Mouse (Mus musculus) G1E (cell line): ENCODE measurements around the gene Cdan1. TPM values are rescaled to one million over a fixed set of nuclear protein-coding genes. Genes with fewer than 3 reads are reported as not detected.

Experiments used
- ATAC-seq: 2 replicates; pipeline ENCODE4 v1.8.0; 2016; ENCODE audit warnings: mild to moderate bottlenecking; ENCODE audit not compliant: insufficient number of reproducible peaks, poor library complexity, low FRiP score, severe bottlenecking; ENCODE audit errors: extremely low read depth
- DNase-seq: peaks from one replicate; pipeline ENCODE4 v3.0.0; 2012; ENCODE audit warnings: low spot score
- H3K27me3 ChIP-seq: 2 replicates; pipeline ENCODE4 v1.6.1; 2012; ENCODE audit warnings: mild to moderate bottlenecking, low read length, inconsistent platforms; ENCODE audit not compliant: insufficient read depth
- H3K36me3 ChIP-seq: replicated peaks from 2 replicates; pipeline ENCODE3; 2012; ENCODE audit warnings: mild to moderate bottlenecking, inconsistent platforms
- H3K4me1 ChIP-seq: 2 replicates; pipeline ENCODE4 v1.6.1; 2012; ENCODE audit warnings: low read depth, low read length, inconsistent platforms, mixed read lengths; ENCODE audit not compliant: insufficient read depth
- H3K4me3 ChIP-seq: 2 replicates; pipeline ENCODE4 v1.5.1; 2012; ENCODE audit warnings: low read depth, mild to moderate bottlenecking, inconsistent platforms, low read length, moderate library complexity, mixed read lengths
- H3K9me3 ChIP-seq: replicated peaks from 2 replicates; pipeline ENCODE4 v1.6.1; 2012; ENCODE audit warnings: inconsistent platforms
- CTCF ChIP-seq: IDR thresholded peaks from 2 replicates; pipeline ENCODE4 v1.5.1; 2012; ENCODE audit warnings: low read depth, low read length, inconsistent platforms, mixed read lengths
- GATA1 ChIP-seq: IDR thresholded peaks from 2 replicates; pipeline ENCODE4 v1.6.1; 2012; ENCODE audit warnings: borderline replicate concordance, low read length, inconsistent platforms, mixed read lengths
- GATA2 ChIP-seq: IDR thresholded peaks from 2 replicates; pipeline ENCODE4 v1.6.1; 2012; ENCODE audit warnings: low read depth, low read length, inconsistent platforms, borderline replicate concordance
- POLR2AphosphoS5 ChIP-seq: IDR thresholded peaks from 2 replicates; pipeline ENCODE4 v1.6.1; 2012; ENCODE audit warnings: low read depth, low read length, inconsistent platforms; ENCODE audit not compliant: insufficient replicate concordance
- TAL1 ChIP-seq: conservative IDR thresholded peaks from 2 replicates; pipeline ENCODE4 v1.6.1; 2012; ENCODE audit warnings: low read depth, low read length, inconsistent platforms, mixed read lengths
- polyA plus RNA-seq: library from polyadenylated mRNA; stranded (reverse); fragments of >175 nt; gene quantifications from 2 replicates; pipeline ENCODE4 v1.2.3, GENCODE M21; 2012
- total RNA-seq, 2 experiments: library from RNA; stranded (forward) in 1 of 2; stranded (reverse) in 1 of 2; fragments of 200-1000 nt in 1 of 2; fragments of >200 nt in 1 of 2; fragmentation: Nextera tagmentation in 1 of 2; gene quantifications; 2 replicates each; pipeline ENCODE4 v1.2.3; 2014 to 2017

Gene Cdan1
- total and polyA plus RNA-seq, 3 experiments = 19.9 to 63.1 (median 33.2) TPM

GRCm38 (mm10) chr2:120761922-120762321 lies 88.0 kb downstream of the Cdan1 start:
- H3K36me3 ChIP-seq = peaks cover 7% of the 10 kb centered on the region
- H3K27me3 ChIP-seq = no peaks in the 10 kb centered on the region
- TF ChIP-seq CTCF = no peak
- no peak for TF ChIP-seq GATA1
- TF ChIP-seq TAL1 = no peak
- no peak for TF ChIP-seq POLR2AphosphoS5
- TF ChIP-seq GATA2 = no peak
- no peak overlapping the region for H3K4me3 ChIP-seq
- ATAC-seq (no peak), DNase-seq (no peak)
- no peaks in the 10 kb centered on the region for H3K9me3 ChIP-seq
- no peaks in the 10 kb centered on the region for H3K4me1 ChIP-seq

- peaks cover 49% of the 10 kb centered on the region for H3K36me3 ChIP-seq
Measured at GRCm38 (mm10) chr2:120748041-120748440, 101.9 kb downstream of the Cdan1 start.

GRCm38 (mm10) chr2:120745496-120745895 lies 104.4 kb downstream of the Cdan1 start:
- DNase-seq (no peak), ATAC-seq (no peak)
- H3K4me1 ChIP-seq = no peaks in the 10 kb centered on the region
- no peaks in the 10 kb centered on the region for H3K9me3 ChIP-seq
- peaks cover 58% of the 10 kb centered on the region for H3K36me3 ChIP-seq
- H3K27me3 ChIP-seq = no peaks in the 10 kb centered on the region
- TF ChIP-seq GATA1 (no peak), GATA2 (no peak), POLR2AphosphoS5 (no peak), TAL1 (no peak), CTCF (no peak)
- H3K4me3 ChIP-seq = no peak overlapping the region

More at GRCm38 (mm10) chr2:120748041-120748440, 101.9 kb downstream of the Cdan1 start:
- DNase-seq (no peak), ATAC-seq (no peak)
- no peak for TF ChIP-seq POLR2AphosphoS5
- no peak for TF ChIP-seq CTCF
- no peak for TF ChIP-seq GATA1
- no peak for TF ChIP-seq GATA2
- TF ChIP-seq TAL1 = no peak
- H3K9me3 ChIP-seq = no peaks in the 10 kb centered on the region
- H3K4me1 ChIP-seq = no peaks in the 10 kb centered on the region
- H3K27me3 ChIP-seq = no peaks in the 10 kb centered on the region
- H3K4me3 ChIP-seq = no peak overlapping the region

- no peak for TF ChIP-seq POLR2AphosphoS5
- no peak for TF ChIP-seq TAL1
- no peak for TF ChIP-seq CTCF
- TF ChIP-seq GATA2 = no peak
- TF ChIP-seq GATA1 = no peak
- DNase-seq (no peak), ATAC-seq (peak; percentile 31; the same call in 1 of the 2 replicates)
Measured at GRCm38 (mm10) chr2:120731877-120732530, 117.9 kb downstream of the Cdan1 start.

GRCm38 (mm10) chr2:120731167-120731862 lies 118.6 kb downstream of the Cdan1 start:
- Histone ChIP-seq H3K4me3 (peak overlapping the region; percentile 100), H3K27me3 (no peaks in the 10 kb centered on the region), H3K36me3 (peaks cover 44% of the 10 kb centered on the region), H3K9me3 (no peaks in the 10 kb centered on the region), H3K4me1 (peaks cover 51% of the 10 kb centered on the region)
- DNase-seq = peak; percentile 90
- TF ChIP-seq POLR2AphosphoS5 (no peak), TAL1 (no peak), CTCF (no peak)
- peak; percentile 65 for ATAC-seq

More at GRCm38 (mm10) chr2:120731877-120732530, 117.9 kb downstream of the Cdan1 start:
- no peaks in the 10 kb centered on the region for H3K9me3 ChIP-seq
- H3K4me1 ChIP-seq = peaks cover 46% of the 10 kb centered on the region
- peak overlapping the region; percentile 100 for H3K4me3 ChIP-seq
- no peaks in the 10 kb centered on the region for H3K27me3 ChIP-seq
- H3K36me3 ChIP-seq = peaks cover 38% of the 10 kb centered on the region

- peak overlapping the region; percentile 100 for H3K4me3 ChIP-seq
- no peaks in the 10 kb centered on the region for H3K27me3 ChIP-seq
- H3K4me1 ChIP-seq = peaks cover 54% of the 10 kb centered on the region
- H3K9me3 ChIP-seq = no peaks in the 10 kb centered on the region
- ATAC-seq (no peak), DNase-seq (peak; percentile 36)
- TF ChIP-seq CTCF (no peak), TAL1 (no peak), GATA1 (no peak), POLR2AphosphoS5 (no peak), GATA2 (no peak)
- peaks cover 48% of the 10 kb centered on the region for H3K36me3 ChIP-seq
Measured at GRCm38 (mm10) chr2:120730639-120731166, 119.2 kb downstream of the Cdan1 start.
